Mouse (Mus musculus) ovary, postnatal 36 days (tissue): ENCODE measurements at regions not wholly inside any gene's neighbourhood (a gene's known extent, or its start where the extent isn't known, plus 50 kb on each side); places are given as distances from the start of the nearest gene placed in this dataset.
A peak's percentile ranks its signal among the peaks of the same experiment; 100 is the strongest.

ENCODE experiments used
- DNase-seq: peaks from one replicate; pipeline ENCODE4 v3.0.0; 2022; ENCODE audit warnings: low spot score, mixed read lengths

- DNase-seq = no peak
Observed at GRCm38 (mm10) chr9:41592101-41592500, 430.6 kb upstream of the Ubash3b start.

GRCm38 (mm10) chr9:41590164-41590563, 428.7 kb upstream of the Ubash3b start:
- no peak for DNase-seq

- DNase-seq = no peak
Observed at GRCm38 (mm10) chr9:41588466-41589425, 427.2 kb upstream of the Ubash3b start.

- DNase-seq = no peak
Observed at GRCm38 (mm10) chr9:41587762-41588161, 426.3 kb upstream of the Ubash3b start.

GRCm38 (mm10) chr9:41586966-41587570, 425.6 kb upstream of the Ubash3b start:
- DNase-seq = no peak

GRCm38 (mm10) chr9:41586291-41586690, 424.8 kb upstream of the Ubash3b start:
- DNase-seq = no peak

GRCm38 (mm10) chr9:41585771-41586170, 424.3 kb upstream of the Ubash3b start:
- no peak for DNase-seq

- no peak for DNase-seq
Observed at GRCm38 (mm10) chr9:41585012-41585411, 423.5 kb upstream of the Ubash3b start.

GRCm38 (mm10) chr9:41583711-41584329, 422.3 kb upstream of the Ubash3b start:
- DNase-seq = no peak

GRCm38 (mm10) chr9:41583276-41583675, 421.8 kb upstream of the Ubash3b start:
- DNase-seq = no peak

GRCm38 (mm10) chr9:41582711-41583236, 421.3 kb upstream of the Ubash3b start:
- no peak for DNase-seq

- no peak for DNase-seq
Observed at GRCm38 (mm10) chr9:41582171-41582570, 420.7 kb upstream of the Ubash3b start.

GRCm38 (mm10) chr9:41581741-41582140, 420.2 kb upstream of the Ubash3b start:
- DNase-seq = no peak

- peak; percentile 31 for DNase-seq
Observed at GRCm38 (mm10) chr9:41581152-41581551, 419.7 kb upstream of the Ubash3b start.

GRCm38 (mm10) chr9:41580611-41581041, 419.1 kb upstream of the Ubash3b start:
- DNase-seq = peak; percentile 55

- DNase-seq = no peak
Observed at GRCm38 (mm10) chr9:41580067-41580466, 418.6 kb upstream of the Ubash3b start.

GRCm38 (mm10) chr9:41579107-41580014, 417.9 kb upstream of the Ubash3b start:
- DNase-seq = peak; percentile 48

- DNase-seq = no peak
Observed at GRCm38 (mm10) chr9:41578221-41579106, 417.0 kb upstream of the Ubash3b start.

GRCm38 (mm10) chr9:41577760-41578159, 416.3 kb upstream of the Ubash3b start:
- no peak for DNase-seq

GRCm38 (mm10) chr9:41575826-41576225, 414.3 kb upstream of the Ubash3b start:
- no peak for DNase-seq
